Mouse (Mus musculus): ENCODE data around the gene Utrn.

DNA sequence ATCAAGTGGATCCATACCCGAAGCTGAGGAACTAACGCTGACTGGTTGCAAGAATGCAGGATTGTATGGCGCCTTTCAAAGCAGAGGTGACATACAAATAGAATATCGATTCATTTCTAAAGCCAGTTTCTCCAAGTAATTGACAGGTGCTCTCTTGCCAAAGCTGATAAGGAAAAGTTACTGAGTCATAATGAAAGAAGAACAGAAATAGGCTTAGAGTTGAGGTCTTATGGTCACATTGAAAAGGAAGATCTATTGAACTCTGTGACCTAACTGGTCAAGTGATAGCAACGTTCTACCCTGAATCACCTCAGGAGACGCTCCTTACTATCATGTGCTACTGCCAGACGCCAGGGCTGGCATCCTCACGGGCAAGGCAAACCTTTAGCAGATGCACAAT lies 274.2 kb downstream of the Utrn start:
- TF ChIP-seq CTCF (IDR thresholded peaks at IDR 0.05; ENCODE audit: borderline replicate concordance, insufficient read depth, low read depth, low read length) (no peak), POLR2A (IDR thresholded peaks at IDR 0.05; ENCODE audit: borderline replicate concordance, insufficient read depth, low read length) (no peak)
